Mouse (Mus musculus): ENCODE measurements around the gene Fbxo4.

DNA sequence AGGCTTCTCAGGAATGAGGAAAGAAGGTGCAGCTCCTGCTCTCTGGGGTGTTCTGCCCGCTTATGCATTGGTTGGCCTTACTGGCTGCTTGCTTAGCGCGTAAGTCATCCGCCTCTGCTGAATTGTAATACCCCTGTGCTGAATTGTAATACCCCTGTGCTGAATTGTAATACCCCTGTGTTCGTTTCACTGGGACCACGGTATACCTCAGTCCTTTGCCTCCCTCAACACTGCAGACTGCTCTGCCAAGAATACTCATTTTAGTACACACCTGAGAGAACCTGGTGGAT lies 49.0 kb upstream of the Fbxo4 start:
- TF ChIP-seq ZC3H11A (IDR thresholded peaks at IDR 0.05; ENCODE audit: borderline replicate concordance, low read depth, low read length) (no peak), CHD2 (IDR thresholded peaks at IDR 0.05; ENCODE audit: low read depth, low read length) (no peak), MAFK (IDR thresholded peaks at IDR 0.05; ENCODE audit: insufficient read depth, low read depth, low read length) (no peak), ZNF384 (IDR thresholded peaks at IDR 0.05; ENCODE audit: low read depth, low read length) (no peak), HCFC1 (IDR thresholded peaks at IDR 0.05; ENCODE audit: borderline replicate concordance, insufficient read depth, low read length) (no peak)

Measured in ES-E14 (cell line).